Mouse (Mus musculus): ENCODE measurements at regions not wholly inside any gene's neighbourhood (a gene's known extent, or its start where the extent isn't known, plus 50 kb on each side); places are given as distances from the start of the nearest gene placed in this dataset.

GRCm38 (mm10) chr1:137040898-137041297 lies 80.7 kb upstream of the Nr5a2 start:
- no peak for ATAC-seq

DNA sequence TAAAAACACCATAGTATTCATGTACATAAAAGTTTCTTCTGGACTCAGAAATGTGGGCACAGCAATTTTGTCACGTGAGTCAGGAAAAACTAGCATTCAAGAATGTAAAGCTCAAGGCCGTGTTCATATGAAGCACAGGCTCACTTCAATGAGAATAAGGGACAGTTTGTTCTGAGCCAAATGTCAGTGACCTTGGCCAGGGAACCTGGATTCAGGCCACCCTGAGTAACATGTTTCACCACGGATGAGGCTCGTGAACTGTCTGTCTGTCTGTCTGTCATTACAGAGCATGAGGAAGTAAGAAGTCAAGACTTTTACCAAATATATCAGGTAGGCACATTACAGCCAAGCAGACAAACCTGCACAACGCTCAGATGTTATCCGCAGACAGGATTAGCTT lies 74.3 kb upstream of the Nr5a2 start:
- 93% methylated on average over 6 of the region's 6 CpGs for WGBS
- Histone ChIP-seq H3K27ac (ENCODE audit: low read length) (no peak overlapping the region), H3K27me3 (ENCODE audit: control insufficient read depth, insufficient read depth, low read depth, low read length) (no peaks in the 10 kb centered on the region), H3K36me3 (ENCODE audit: control insufficient read depth, insufficient read depth, low read length) (no peaks in the 10 kb centered on the region), H3K9ac (ENCODE audit: low read depth, low read length) (no peak overlapping the region), H3K4me3 (ENCODE audit: low read depth, low read length) (no peak overlapping the region), H3K4me1 (ENCODE audit: control insufficient read depth, insufficient read depth, low read length) (no peaks in the 10 kb centered on the region), H3K4me2 (ENCODE audit: low read length) (no peak overlapping the region), H3K9me3 (replicated peaks; ENCODE audit: control insufficient read depth, low read length, poor library complexity, severe bottlenecking) (no peaks in the 10 kb centered on the region)
- ATAC-seq: no peak

More at GRCm38 (mm10) chr1:137040898-137041297, 80.7 kb upstream of the Nr5a2 start:
- no peaks in the 10 kb centered on the region for H3K4me1 ChIP-seq (ENCODE audit: control insufficient read depth, insufficient read depth, low read length)
- H3K36me3 ChIP-seq (ENCODE audit: control insufficient read depth, insufficient read depth, low read length): no peaks in the 10 kb centered on the region
- no peak overlapping the region for H3K4me2 ChIP-seq (ENCODE audit: low read length)
- no peak overlapping the region for H3K4me3 ChIP-seq (ENCODE audit: low read depth, low read length)
- H3K27ac ChIP-seq (ENCODE audit: low read length): no peak overlapping the region
- H3K27me3 ChIP-seq (ENCODE audit: control insufficient read depth, insufficient read depth, low read depth, low read length): no peaks in the 10 kb centered on the region
- no peak overlapping the region for H3K9ac ChIP-seq (ENCODE audit: low read depth, low read length)
- WGBS: 73% methylated on average over 8 of the region's 8 CpGs
- no peaks in the 10 kb centered on the region for H3K9me3 ChIP-seq (replicated peaks; ENCODE audit: control insufficient read depth, low read length, poor library complexity, severe bottlenecking)

DNA sequence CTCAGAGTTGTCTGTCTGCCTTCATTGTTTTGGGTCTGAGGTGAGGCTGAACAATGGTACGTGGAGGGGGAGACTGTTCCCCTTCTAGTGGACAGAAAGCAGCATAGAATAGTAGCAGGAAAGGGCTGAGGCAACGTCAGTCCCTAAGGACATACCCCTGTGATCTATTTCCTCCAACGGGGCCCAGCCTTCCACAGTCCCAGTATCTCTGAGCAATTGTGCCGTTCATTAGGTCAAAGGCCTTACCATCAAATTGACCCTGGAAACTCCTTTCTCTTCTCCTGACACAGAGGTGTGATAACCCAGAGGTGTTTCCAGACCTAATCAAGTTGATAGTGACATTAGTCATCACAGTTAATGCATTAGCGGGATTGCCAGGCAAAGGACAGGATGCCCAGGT lies 73.4 kb upstream of the Nr5a2 start:
- Histone ChIP-seq H3K9ac (ENCODE audit: low read depth, low read length) (no peak overlapping the region), H3K4me3 (ENCODE audit: low read depth, low read length) (no peak overlapping the region), H3K4me2 (ENCODE audit: low read length) (no peak overlapping the region), H3K36me3 (ENCODE audit: control insufficient read depth, insufficient read depth, low read length) (no peaks in the 10 kb centered on the region), H3K4me1 (ENCODE audit: control insufficient read depth, insufficient read depth, low read length) (no peaks in the 10 kb centered on the region), H3K27ac (ENCODE audit: low read length) (no peak overlapping the region), H3K9me3 (replicated peaks; ENCODE audit: control insufficient read depth, low read length, poor library complexity, severe bottlenecking) (no peaks in the 10 kb centered on the region), H3K27me3 (ENCODE audit: control insufficient read depth, insufficient read depth, low read depth, low read length) (no peaks in the 10 kb centered on the region)
- ATAC-seq: no peak
- 79% methylated on average over 5 of the region's 5 CpGs for WGBS

DNA sequence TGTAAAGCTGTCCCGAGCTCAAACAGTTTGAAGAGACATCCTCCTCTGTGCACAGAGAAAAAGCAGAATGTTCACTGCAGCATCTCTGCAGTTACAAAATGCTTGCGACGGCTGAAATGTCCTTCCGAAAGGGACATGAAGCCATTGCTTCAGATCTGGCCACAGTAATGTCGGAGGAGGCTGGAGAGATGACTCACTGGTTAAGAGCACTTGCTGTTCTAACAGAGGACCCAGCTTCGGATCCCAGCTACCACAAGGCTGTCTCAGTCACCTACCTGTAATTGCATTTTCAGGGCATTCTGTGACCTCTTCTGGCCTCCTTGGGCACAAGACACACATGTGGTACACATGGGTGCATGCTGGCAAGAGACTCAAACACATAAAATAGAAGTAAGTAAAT lies 63.5 kb upstream of the Nr5a2 start:
- ATAC-seq: no peak
- H3K4me2 ChIP-seq (ENCODE audit: low read length): no peak overlapping the region
- H3K9ac ChIP-seq (ENCODE audit: low read depth, low read length): no peak overlapping the region
- H3K4me1 ChIP-seq (ENCODE audit: control insufficient read depth, insufficient read depth, low read length): no peaks in the 10 kb centered on the region
- 92% methylated on average over 6 of the region's 6 CpGs for WGBS
- H3K36me3 ChIP-seq (ENCODE audit: control insufficient read depth, insufficient read depth, low read length): no peaks in the 10 kb centered on the region
- no peak overlapping the region for H3K4me3 ChIP-seq (ENCODE audit: low read depth, low read length)
- H3K9me3 ChIP-seq (replicated peaks; ENCODE audit: control insufficient read depth, low read length, poor library complexity, severe bottlenecking): no peaks in the 10 kb centered on the region
- H3K27me3 ChIP-seq (ENCODE audit: control insufficient read depth, insufficient read depth, low read depth, low read length): no peaks in the 10 kb centered on the region
- no peak overlapping the region for H3K27ac ChIP-seq (ENCODE audit: low read length)

DNA sequence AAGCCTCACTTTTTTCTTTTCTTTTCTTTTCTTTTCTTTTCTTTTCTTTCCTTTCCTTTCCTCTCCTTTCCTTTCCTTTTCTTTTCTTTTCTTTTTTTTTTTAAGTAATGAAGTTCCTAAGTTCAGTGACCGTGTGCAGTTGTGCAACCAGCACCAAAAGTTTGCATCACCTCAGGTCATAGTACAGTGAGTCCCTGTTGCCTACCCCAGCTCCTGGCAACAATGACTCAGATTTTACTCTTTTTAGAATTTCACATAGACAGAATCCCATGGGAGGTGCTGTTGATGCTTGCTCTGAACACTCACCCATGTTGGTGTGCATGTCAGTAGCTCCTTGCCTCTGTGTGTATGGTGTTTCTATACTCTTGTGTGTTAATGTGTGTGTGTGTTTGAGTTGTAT lies 60.3 kb upstream of the Nr5a2 start:
- Histone ChIP-seq H3K4me2 (ENCODE audit: low read length) (no peak overlapping the region), H3K9ac (ENCODE audit: low read depth, low read length) (no peak overlapping the region), H3K4me3 (ENCODE audit: low read depth, low read length) (no peak overlapping the region), H3K4me1 (ENCODE audit: control insufficient read depth, insufficient read depth, low read length) (no peaks in the 10 kb centered on the region), H3K9me3 (replicated peaks; ENCODE audit: control insufficient read depth, low read length, poor library complexity, severe bottlenecking) (no peaks in the 10 kb centered on the region), H3K36me3 (ENCODE audit: control insufficient read depth, insufficient read depth, low read length) (no peaks in the 10 kb centered on the region), H3K27ac (ENCODE audit: low read length) (no peak overlapping the region), H3K27me3 (ENCODE audit: control insufficient read depth, insufficient read depth, low read depth, low read length) (no peaks in the 10 kb centered on the region)
- WGBS: 92% methylated on average over 1 of the region's 1 CpGs
- ATAC-seq: no peak

DNA sequence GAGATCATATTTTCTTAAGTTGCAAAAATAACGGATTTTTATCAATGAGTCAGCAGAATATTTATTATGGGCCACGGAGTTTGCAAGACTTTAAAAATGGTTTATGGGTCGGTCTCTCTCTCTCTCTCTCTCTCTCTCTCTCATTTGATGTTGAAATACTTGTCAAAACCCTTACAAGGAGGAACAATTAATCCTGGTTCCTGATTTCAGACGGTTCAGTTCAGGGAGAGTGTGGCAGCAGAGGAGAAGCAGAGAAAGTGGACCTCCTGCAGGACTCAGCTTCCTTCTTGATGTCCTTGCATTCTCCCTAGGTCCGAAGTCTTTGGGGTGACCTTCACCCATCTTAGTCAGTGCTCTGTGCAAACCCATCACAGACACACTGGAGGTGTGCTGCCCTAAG lies 57.4 kb upstream of the Nr5a2 start:
- H3K4me1 ChIP-seq (ENCODE audit: control insufficient read depth, insufficient read depth, low read length): no peaks in the 10 kb centered on the region
- H3K4me3 ChIP-seq (ENCODE audit: low read depth, low read length): no peak overlapping the region
- H3K27ac ChIP-seq (ENCODE audit: low read length): no peak overlapping the region
- H3K36me3 ChIP-seq (ENCODE audit: control insufficient read depth, insufficient read depth, low read length): no peaks in the 10 kb centered on the region
- H3K4me2 ChIP-seq (ENCODE audit: low read length): no peak overlapping the region
- WGBS: 89% methylated on average over 5 of the region's 5 CpGs
- H3K27me3 ChIP-seq (ENCODE audit: control insufficient read depth, insufficient read depth, low read depth, low read length): no peaks in the 10 kb centered on the region
- H3K9me3 ChIP-seq (replicated peaks; ENCODE audit: control insufficient read depth, low read length, poor library complexity, severe bottlenecking): no peaks in the 10 kb centered on the region
- H3K9ac ChIP-seq (ENCODE audit: low read depth, low read length): no peak overlapping the region
- no peak for ATAC-seq

GRCm38 (mm10) chr1:137010240-137010926 lies 50.1 kb upstream of the Nr5a2 start:
- no peak overlapping the region for H3K4me2 ChIP-seq (ENCODE audit: low read length)
- 81% methylated on average over 9 of the region's 9 CpGs for WGBS

More at GRCm38 (mm10) chr1:137010240-137010926, 50.1 kb upstream of the Nr5a2 start:
- ATAC-seq: no peak
- H3K4me3 ChIP-seq (ENCODE audit: low read depth, low read length): no peak overlapping the region
- H3K27ac ChIP-seq (ENCODE audit: low read length): no peak overlapping the region
- no peak overlapping the region for H3K9ac ChIP-seq (ENCODE audit: low read depth, low read length)
- H3K4me1 ChIP-seq (ENCODE audit: control insufficient read depth, insufficient read depth, low read length): no peaks in the 10 kb centered on the region
- no peaks in the 10 kb centered on the region for H3K9me3 ChIP-seq (replicated peaks; ENCODE audit: control insufficient read depth, low read length, poor library complexity, severe bottlenecking)
- H3K36me3 ChIP-seq (ENCODE audit: control insufficient read depth, insufficient read depth, low read length): no peaks in the 10 kb centered on the region
- no peaks in the 10 kb centered on the region for H3K27me3 ChIP-seq (ENCODE audit: control insufficient read depth, insufficient read depth, low read depth, low read length)

MicroRNAs in the stretch of these regions (microRNA counts, 519-probe panel; counts per million panel counts)
- microRNA mmu-miR-181a: 4,061 counts per million, percentile 99 among the panel's probes with 10 or more counts
- 2,162 counts per million, percentile 61 among the panel's probes with 10 or more counts for microRNA mmu-miR-181b+mmu-miR-181d

Small RNA genes in the stretch of these regions (microRNA-seq; reads per million reads assigned to microRNA genes)
- 5,663 reads per million, percentile 92 among the genes with 10 or more reads in this experiment for gene Mir181a-1
- gene Mir181b-1: 11.6 reads per million, percentile 32 among the genes with 10 or more reads in this experiment
